Mouse (Mus musculus) megakaryocyte, embryonic 14.5 days (primary cell): Measurements from ENCODE around the gene 2200002D01Rik.

Experiments
- FLI1 ChIP-seq: IDR thresholded peaks from 2 replicates; pipeline ENCODE4 v1.6.1; 2012; ENCODE audit warnings: low read length, inconsistent platforms, mixed read lengths
- GATA1 ChIP-seq: IDR thresholded peaks from 3 replicates; pipeline ENCODE4 v1.6.1; 2012; ENCODE audit warnings: mixed read lengths, low read length, inconsistent platforms, borderline replicate concordance

GRCm38 (mm10) chr7:29271687-29272465 is 23.6 kb upstream of the 2200002D01Rik start:
- no peak for TF ChIP-seq GATA1
- TF ChIP-seq FLI1 = no peak
